Mouse (Mus musculus): ENCODE results near the gene Ube2l6. TPM values are rescaled to one million over a fixed set of nuclear protein-coding genes. Genes with fewer than 3 reads are reported as not detected.
A peak's percentile ranks its signal among the peaks of the same experiment; 100 is the strongest.

Ube2l6 gene
- polyA plus RNA-seq, 1 experiment from 2014 or later: 117 TPM

- no peak overlapping the region for H3K9ac ChIP-seq (ENCODE audit: low read depth, low read length)
- H3K4me2 ChIP-seq (replicated peaks; ENCODE audit: low read depth): no peak overlapping the region
- 63% methylated on average over 3 of the region's 3 CpGs for WGBS
- H3K27ac ChIP-seq (ENCODE audit: low read depth, low read length): no peak overlapping the region
- TF ChIP-seq CTCF (IDR thresholded peaks at IDR 0.05; ENCODE audit: low read depth): no peak
- no peaks in the 10 kb centered on the region for H3K9me3 ChIP-seq (ENCODE audit: control insufficient read depth)
- H3K36me3 ChIP-seq (ENCODE audit: control insufficient read depth, insufficient read depth): 0 out of 2 replicates have a peak, but pooled peaks cover 3% of the 10 kb centered on the region
- no peak for ATAC-seq
- H3K27me3 ChIP-seq (replicated peaks; ENCODE audit: control insufficient read depth, insufficient read depth, low read length): no peaks in the 10 kb centered on the region
- H3K4me1 ChIP-seq (replicated peaks; ENCODE audit: control insufficient read depth, insufficient read depth, low read length): no peaks in the 10 kb centered on the region
- no peak overlapping the region for H3K4me3 ChIP-seq (ENCODE audit: low read depth, low read length)
Observed at GRCm38 (mm10) chr2:84761309-84761708, 37.3 kb upstream of the Ube2l6 start.

GRCm38 (mm10) chr2:84761840-84762239 lies 36.8 kb upstream of the Ube2l6 start:
- H3K9me3 ChIP-seq (ENCODE audit: control insufficient read depth): no peaks in the 10 kb centered on the region
- no peak overlapping the region for H3K27ac ChIP-seq (ENCODE audit: low read depth, low read length)
- no peak overlapping the region for H3K9ac ChIP-seq (ENCODE audit: low read depth, low read length)
- no peaks in the 10 kb centered on the region for H3K27me3 ChIP-seq (replicated peaks; ENCODE audit: control insufficient read depth, insufficient read depth, low read length)
- no peak for TF ChIP-seq CTCF (IDR thresholded peaks at IDR 0.05; ENCODE audit: low read depth)
- H3K4me1 ChIP-seq (replicated peaks; ENCODE audit: control insufficient read depth, insufficient read depth, low read length): no peaks in the 10 kb centered on the region
- H3K4me3 ChIP-seq (ENCODE audit: low read depth, low read length): no peak overlapping the region
- ATAC-seq: no peak
- 63% methylated on average over 1 of the region's 1 CpGs for WGBS
- 0 out of 2 replicates have a peak, but pooled peaks cover 3% of the 10 kb centered on the region for H3K36me3 ChIP-seq (ENCODE audit: control insufficient read depth, insufficient read depth)
- H3K4me2 ChIP-seq (replicated peaks; ENCODE audit: low read depth): no peak overlapping the region

- TF ChIP-seq CTCF (IDR thresholded peaks at IDR 0.05; ENCODE audit: low read depth): no peak
- H3K4me2 ChIP-seq (replicated peaks; ENCODE audit: low read depth): no peak overlapping the region
- ATAC-seq: no peak
- H3K9ac ChIP-seq (ENCODE audit: low read depth, low read length): no peak overlapping the region
- H3K27me3 ChIP-seq (replicated peaks; ENCODE audit: control insufficient read depth, insufficient read depth, low read length): no peaks in the 10 kb centered on the region
- H3K9me3 ChIP-seq (ENCODE audit: control insufficient read depth): no peaks in the 10 kb centered on the region
- 0 out of 2 replicates have a peak, but pooled peaks cover 3% of the 10 kb centered on the region for H3K36me3 ChIP-seq (ENCODE audit: control insufficient read depth, insufficient read depth)
- no peak overlapping the region for H3K27ac ChIP-seq (ENCODE audit: low read depth, low read length)
- WGBS: 52% methylated on average over 4 of the region's 4 CpGs
- H3K4me3 ChIP-seq (ENCODE audit: low read depth, low read length): no peak overlapping the region
- no peaks in the 10 kb centered on the region for H3K4me1 ChIP-seq (replicated peaks; ENCODE audit: control insufficient read depth, insufficient read depth, low read length)
Observed at GRCm38 (mm10) chr2:84762295-84762694, 36.3 kb upstream of the Ube2l6 start.

- Histone ChIP-seq H3K4me1 (replicated peaks; ENCODE audit: control insufficient read depth, insufficient read depth, low read length) (no peaks in the 10 kb centered on the region), H3K4me2 (replicated peaks; ENCODE audit: low read depth) (no peak overlapping the region), H3K4me3 (ENCODE audit: low read depth, low read length) (no peak overlapping the region), H3K27ac (ENCODE audit: low read depth, low read length) (no peak overlapping the region), H3K36me3 (ENCODE audit: control insufficient read depth, insufficient read depth) (0 out of 2 replicates have a peak, but pooled peaks cover 3% of the 10 kb centered on the region), H3K27me3 (replicated peaks; ENCODE audit: control insufficient read depth, insufficient read depth, low read length) (no peaks in the 10 kb centered on the region), H3K9ac (ENCODE audit: low read depth, low read length) (no peak overlapping the region), H3K9me3 (ENCODE audit: control insufficient read depth) (no peaks in the 10 kb centered on the region)
- no peak for TF ChIP-seq CTCF (IDR thresholded peaks at IDR 0.05; ENCODE audit: low read depth)
- ATAC-seq: peak; percentile 91
- WGBS: 45% methylated on average over 1 of the region's 1 CpGs
Observed at GRCm38 (mm10) chr2:84762818-84763217, 35.8 kb upstream of the Ube2l6 start.

GRCm38 (mm10) chr2:84770501-84770900 lies 28.1 kb upstream of the Ube2l6 start:
- no peak for TF ChIP-seq CTCF (IDR thresholded peaks at IDR 0.05; ENCODE audit: low read depth)
- no peaks in the 10 kb centered on the region for H3K36me3 ChIP-seq (ENCODE audit: control insufficient read depth, insufficient read depth)
- H3K9ac ChIP-seq (ENCODE audit: low read depth, low read length): no peak overlapping the region
- H3K4me1 ChIP-seq (replicated peaks; ENCODE audit: control insufficient read depth, insufficient read depth, low read length): no peaks in the 10 kb centered on the region
- 77% methylated on average over 6 of the region's 6 CpGs for WGBS
- H3K27ac ChIP-seq (ENCODE audit: low read depth, low read length): no peak overlapping the region
- H3K9me3 ChIP-seq (ENCODE audit: control insufficient read depth): no peaks in the 10 kb centered on the region
- no peaks in the 10 kb centered on the region for H3K27me3 ChIP-seq (replicated peaks; ENCODE audit: control insufficient read depth, insufficient read depth, low read length)
- no peak for ATAC-seq
- no peak overlapping the region for H3K4me2 ChIP-seq (replicated peaks; ENCODE audit: low read depth)
- H3K4me3 ChIP-seq (ENCODE audit: low read depth, low read length): no peak overlapping the region

- Histone ChIP-seq H3K4me2 (replicated peaks; ENCODE audit: low read depth) (no peak overlapping the region), H3K4me1 (replicated peaks; ENCODE audit: control insufficient read depth, insufficient read depth, low read length) (no peaks in the 10 kb centered on the region), H3K9me3 (ENCODE audit: control insufficient read depth) (no peaks in the 10 kb centered on the region), H3K4me3 (ENCODE audit: low read depth, low read length) (no peak overlapping the region), H3K36me3 (ENCODE audit: control insufficient read depth, insufficient read depth) (no peaks in the 10 kb centered on the region), H3K27ac (ENCODE audit: low read depth, low read length) (no peak overlapping the region), H3K27me3 (replicated peaks; ENCODE audit: control insufficient read depth, insufficient read depth, low read length) (no peaks in the 10 kb centered on the region), H3K9ac (ENCODE audit: low read depth, low read length) (no peak overlapping the region)
- no peak for TF ChIP-seq CTCF (IDR thresholded peaks at IDR 0.05; ENCODE audit: low read depth)
- 78% methylated on average over 4 of the region's 4 CpGs for WGBS
- no peak for ATAC-seq
Observed at GRCm38 (mm10) chr2:84772454-84772853, 26.2 kb upstream of the Ube2l6 start.

- no peak for TF ChIP-seq CTCF (IDR thresholded peaks at IDR 0.05; ENCODE audit: low read depth)
- Histone ChIP-seq H3K27ac (ENCODE audit: low read depth, low read length) (no peak overlapping the region), H3K27me3 (replicated peaks; ENCODE audit: control insufficient read depth, insufficient read depth, low read length) (no peaks in the 10 kb centered on the region; the same call in 1 of the 2 replicates), H3K9me3 (ENCODE audit: control insufficient read depth) (no peaks in the 10 kb centered on the region), H3K36me3 (ENCODE audit: control insufficient read depth, insufficient read depth) (no peaks in the 10 kb centered on the region), H3K4me2 (replicated peaks; ENCODE audit: low read depth) (no peak overlapping the region), H3K9ac (ENCODE audit: low read depth, low read length) (no peak overlapping the region), H3K4me1 (replicated peaks; ENCODE audit: control insufficient read depth, insufficient read depth, low read length) (no peaks in the 10 kb centered on the region), H3K4me3 (ENCODE audit: low read depth, low read length) (no peak overlapping the region)
- no peak for ATAC-seq
- 75% methylated on average over 5 of the region's 5 CpGs for WGBS
Observed at GRCm38 (mm10) chr2:84773195-84773594, 25.4 kb upstream of the Ube2l6 start.

All from intestine, postnatal 0 days (tissue).